Mouse (Mus musculus): ENCODE measurements around the gene Zfp553. TPM values are rescaled to one million over a fixed set of nuclear protein-coding genes. Genes with fewer than 3 reads are reported as not detected.

Zfp553 gene
- total and polyA plus RNA-seq, 3 experiments = 9.8 to 17.4 (median 15.0) TPM

DNA sequence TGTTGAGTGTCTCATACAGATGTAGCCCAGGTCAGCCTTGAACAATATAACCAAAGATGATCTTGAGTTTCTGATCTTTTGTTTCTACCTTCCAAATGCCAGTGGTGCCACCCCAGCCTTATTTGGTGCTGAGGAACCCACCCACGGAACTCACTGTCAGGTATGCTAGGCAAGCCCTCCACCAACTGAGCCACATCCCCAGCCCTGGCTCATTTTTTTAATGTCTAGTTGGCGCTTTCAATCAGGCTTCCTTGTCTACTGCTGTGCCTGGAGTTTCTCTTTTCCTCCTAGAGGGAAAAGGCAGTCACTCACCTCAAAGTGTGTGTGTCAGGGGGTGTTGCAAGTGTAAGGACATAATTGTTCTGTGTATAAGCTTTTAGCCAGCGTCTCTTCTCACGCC, 38.2 kb downstream of the Zfp553 start:
- H3K36me3 ChIP-seq (replicated peaks in 1 of 2; ENCODE audit: control insufficient read depth in 1 of 2, insufficient read depth in 1 of 2, low read length in 1 of 2) = peaks cover 17 to 44% of the 10 kb centered on the region in 2 experiments
- no peak for TF ChIP-seq ZC3H11A (IDR thresholded peaks at IDR 0.05; ENCODE audit: low read depth, low read length)
- no peak for TF ChIP-seq ZKSCAN1 (IDR thresholded peaks at IDR 0.05; ENCODE audit: borderline replicate concordance, low read depth, low read length)
- TF ChIP-seq GABPA (IDR thresholded peaks at IDR 0.05; ENCODE audit: insufficient replicate concordance, low read depth, low read length) = no peak
- 0 out of 2 replicates have a peak, but pooled peaks have one; percentile 65 for TF ChIP-seq CHD1 (IDR thresholded peaks at IDR 0.05; ENCODE audit: low read depth, low read length)
- TF ChIP-seq ZMIZ1 (IDR thresholded peaks at IDR 0.05; ENCODE audit: low read depth, low read length) = peak; percentile 44; the same call in 1 of the 2 replicates
- TF ChIP-seq MAZ (IDR thresholded peaks at IDR 0.05; ENCODE audit: low read depth, low read length) = no peak
- no peak for TF ChIP-seq MAX (IDR thresholded peaks at IDR 0.05; ENCODE audit: low read length)
- no peak for DNase-seq (ENCODE audit: extremely low read depth)
- H3K4me1 ChIP-seq (ENCODE audit: control insufficient read depth in 1 of 2, insufficient read depth in 2 of 2) = peaks cover under 1 to 32% of the 10 kb centered on the region in 2 experiments; a peak in 3 of 4 replicates
- peak overlapping the region; percentile 98 for H3K4me2 ChIP-seq (ENCODE audit: insufficient read depth, low read depth, poor library complexity, severe bottlenecking)
- peak overlapping the region in 2 of 3 experiments; percentile 98 for H3K4me3 ChIP-seq (replicated peaks in 1 of 3; ENCODE audit: low read depth in 2 of 3, low read length in 2 of 3, poor library complexity in 1 of 3)
- in situ Hi-C loops (cut with MboI; ENCODE audit: low pct_ligation_motif_present, low pct_unique_long_range_greater_than_20kb, low sequenced_read_pairs) = no loop called here
- H3K9ac ChIP-seq (ENCODE audit: insufficient read depth, low read depth) = peak overlapping the region; percentile 15; the same call in 1 of the 2 replicates
- peaks cover 13% of the 10 kb centered on the region for H3K9me3 ChIP-seq (replicated peaks; ENCODE audit: low read length)
- H3K27me3 ChIP-seq (replicated peaks) = no peaks in the 10 kb centered on the region
- dilution Hi-C loops (cut with MboI; ENCODE audit: extremely low pct_ligation_motif_present, extremely low pct_unique_long_range_greater_than_20kb, low sequenced_read_pairs) = no loop called here
- no peak overlapping the region for H3K27ac ChIP-seq (ENCODE audit: insufficient read depth, low read depth)
- H3K79me2 ChIP-seq (replicated peaks; ENCODE audit: control insufficient read depth, extremely low read depth, insufficient read depth, poor library complexity, severe bottlenecking) = peaks cover 33% of the 10 kb centered on the region

DNA sequence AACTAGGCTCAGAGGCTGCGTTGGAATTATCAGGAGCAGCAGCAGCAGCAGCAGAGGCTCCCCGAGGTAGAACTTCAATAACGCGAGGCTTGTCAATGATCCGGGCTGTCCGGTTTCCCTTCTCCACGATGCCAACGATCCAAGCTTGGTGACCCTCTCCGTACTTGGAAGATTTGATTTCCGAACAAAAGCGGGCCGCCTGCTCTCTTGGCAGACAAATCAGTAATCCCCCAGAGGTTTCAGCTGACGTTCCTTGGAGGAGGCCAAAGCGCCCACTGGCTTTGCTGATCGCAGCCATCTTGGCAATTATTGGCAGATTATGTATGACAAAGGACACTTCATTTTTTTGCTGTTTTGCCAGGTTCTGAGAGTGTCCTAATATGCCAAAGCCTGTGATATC, 39.7 kb downstream of the Zfp553 start:
- peak; percentile 8; the same call in 1 of the 2 replicates for TF ChIP-seq ELF1 (IDR thresholded peaks at IDR 0.05; ENCODE audit: low read depth, low read length)
- TF ChIP-seq POLR2A (IDR thresholded peaks at IDR 0.05; ENCODE audit: low read depth, low read length) = peak; percentile 44
- no peak for TF ChIP-seq ZMIZ1 (IDR thresholded peaks at IDR 0.05; ENCODE audit: low read depth, low read length)
- TF ChIP-seq CHD1 (IDR thresholded peaks at IDR 0.05; ENCODE audit: low read depth, low read length) = peak; percentile 19; the same call in 1 of the 2 replicates
- no peak for TF ChIP-seq ETS1 (conservative IDR thresholded peaks at IDR 0.05; ENCODE audit: low read depth, low read length)
- TF ChIP-seq IRF4 (IDR thresholded peaks at IDR 0.05; ENCODE audit: low read depth, low read length) = 0 out of 2 replicates have a peak, but pooled peaks have one; percentile 21
- in situ Hi-C loops (cut with MboI; ENCODE audit: low pct_ligation_motif_present, low pct_unique_long_range_greater_than_20kb, low sequenced_read_pairs) (no loop called here), dilution Hi-C loops (cut with MboI; ENCODE audit: extremely low pct_ligation_motif_present, extremely low pct_unique_long_range_greater_than_20kb, low sequenced_read_pairs) (no loop called here)
- peaks cover 17 to 44% of the 10 kb centered on the region in 2 experiments for H3K36me3 ChIP-seq (replicated peaks in 1 of 2; ENCODE audit: control insufficient read depth in 1 of 2, insufficient read depth in 1 of 2, low read length in 1 of 2)
- peak overlapping the region; percentile 93 for H3K9ac ChIP-seq (ENCODE audit: insufficient read depth, low read depth)
- peaks cover 12 to 47% of the 10 kb centered on the region in 2 experiments; a peak in 3 of 4 replicates for H3K4me1 ChIP-seq (ENCODE audit: control insufficient read depth in 1 of 2, insufficient read depth in 2 of 2)
- peak overlapping the region; percentile 79 for H3K4me2 ChIP-seq (ENCODE audit: insufficient read depth, low read depth, poor library complexity, severe bottlenecking)
- H3K9me3 ChIP-seq (replicated peaks; ENCODE audit: low read length) = peaks cover 13% of the 10 kb centered on the region
- H3K27ac ChIP-seq (ENCODE audit: insufficient read depth, low read depth) = no peak overlapping the region
- no peak for DNase-seq (ENCODE audit: extremely low read depth)
- H3K79me2 ChIP-seq (replicated peaks; ENCODE audit: control insufficient read depth, extremely low read depth, insufficient read depth, poor library complexity, severe bottlenecking) = peaks cover 33% of the 10 kb centered on the region
- H3K27me3 ChIP-seq (replicated peaks) = no peaks in the 10 kb centered on the region
- peak overlapping the region; percentile 85 to 98 (median 98) for H3K4me3 ChIP-seq (replicated peaks in 1 of 3; ENCODE audit: low read depth in 2 of 3, low read length in 2 of 3, poor library complexity in 1 of 3)
